Mouse (Mus musculus): Measurements from ENCODE around the gene Ptpn6. TPM values are rescaled to one million over a fixed set of nuclear protein-coding genes. Genes with fewer than 3 reads are reported as not detected.
A peak's percentile ranks its signal among the peaks of the same experiment; 100 is the strongest.
"Not testable (repeated sequence)": the region's sequence is repeated elsewhere in the genome, so short reads cannot be mapped to it uniquely, and the experiment has no call there.

Gene Ptpn6
- total RNA-seq, 2 experiments from 2014 or later: 4.2 to 8.5 TPM

DNA sequence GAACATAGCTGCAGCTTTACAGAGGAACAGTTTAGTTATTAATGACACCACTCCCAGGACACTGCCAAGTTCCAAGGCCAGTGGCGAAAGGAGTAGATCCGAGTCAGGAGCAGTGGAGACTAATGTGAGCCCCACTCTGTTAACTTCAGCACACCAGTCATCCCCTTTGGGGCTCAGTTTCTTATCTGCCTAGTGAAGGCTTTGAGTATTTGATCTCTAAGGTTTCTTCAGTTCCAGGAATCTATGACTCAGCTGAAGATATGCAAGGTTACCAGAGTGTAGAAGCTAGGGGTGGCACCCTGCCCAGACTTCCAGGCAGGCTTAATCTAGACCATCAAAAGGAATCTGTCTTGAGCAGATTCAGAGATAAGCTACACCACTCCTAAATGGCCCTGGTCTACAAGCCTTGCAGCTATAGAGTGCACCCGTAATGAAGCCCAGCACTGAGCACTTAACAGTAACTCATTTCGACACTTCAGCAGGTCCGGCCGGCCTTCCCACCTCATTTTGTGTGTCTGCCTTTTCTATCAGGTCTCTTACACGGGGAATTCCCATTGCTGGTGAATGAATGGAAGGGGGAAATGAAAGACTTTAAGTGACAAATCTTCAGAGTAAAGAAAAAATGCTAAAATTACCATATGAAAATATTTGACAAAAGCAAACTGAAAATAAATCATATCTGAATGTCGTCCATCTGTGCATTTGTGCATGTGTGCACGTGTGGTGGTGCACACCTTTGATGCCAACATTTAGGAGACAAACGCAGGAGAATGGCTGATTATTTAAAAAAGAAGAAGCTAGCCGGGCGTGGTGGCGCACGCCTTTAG is 54.7 kb downstream of the Ptpn6 start:
- no peak for DNase-seq
- intact Hi-C loops (cut with DNase I): no loop called here

DNA sequence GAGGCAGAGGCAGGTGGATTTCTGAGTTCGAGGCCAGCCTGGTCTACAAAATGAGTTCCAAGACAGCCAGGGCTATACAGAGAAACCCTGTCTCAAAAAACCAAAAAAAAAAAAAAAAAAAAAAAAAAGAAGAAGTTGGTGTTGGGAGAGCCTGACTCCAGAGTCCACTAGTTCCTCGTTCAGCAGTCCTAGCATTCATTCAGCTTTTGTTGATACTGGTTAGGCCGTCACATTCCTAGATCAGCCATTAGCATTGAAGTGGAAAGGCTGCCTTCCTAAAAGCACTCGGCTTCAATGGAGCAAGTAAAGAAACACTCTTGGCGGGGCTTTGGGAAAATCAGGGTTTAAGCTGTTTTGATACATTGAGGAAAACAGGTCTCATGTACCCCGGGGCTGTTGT is 56.2 kb downstream of the Ptpn6 start:
- intact Hi-C loops (cut with DNase I); DNase-seq: not testable (repeated sequence)

DNA sequence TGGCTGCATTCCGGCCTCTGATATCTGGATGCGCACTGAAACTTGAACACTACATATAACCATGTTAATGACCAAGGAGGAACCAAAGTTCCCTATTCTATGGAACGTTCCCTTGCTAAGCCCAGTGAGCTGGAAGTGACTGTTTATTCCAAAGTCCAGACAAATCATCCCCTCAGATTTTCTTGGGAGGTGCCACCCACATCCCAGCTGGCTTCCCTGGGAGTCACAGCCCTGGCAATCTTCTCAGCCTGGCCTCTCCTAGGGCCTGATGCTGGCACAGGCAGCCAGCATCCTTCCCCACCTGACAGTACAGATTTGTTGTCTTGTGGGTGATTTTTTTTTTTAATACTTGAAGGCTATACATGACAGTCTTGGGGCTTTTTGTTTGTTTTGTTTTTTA is 59.0 kb downstream of the Ptpn6 start:
- intact Hi-C loops (cut with DNase I): no loop called here
- no peak for DNase-seq

DNA sequence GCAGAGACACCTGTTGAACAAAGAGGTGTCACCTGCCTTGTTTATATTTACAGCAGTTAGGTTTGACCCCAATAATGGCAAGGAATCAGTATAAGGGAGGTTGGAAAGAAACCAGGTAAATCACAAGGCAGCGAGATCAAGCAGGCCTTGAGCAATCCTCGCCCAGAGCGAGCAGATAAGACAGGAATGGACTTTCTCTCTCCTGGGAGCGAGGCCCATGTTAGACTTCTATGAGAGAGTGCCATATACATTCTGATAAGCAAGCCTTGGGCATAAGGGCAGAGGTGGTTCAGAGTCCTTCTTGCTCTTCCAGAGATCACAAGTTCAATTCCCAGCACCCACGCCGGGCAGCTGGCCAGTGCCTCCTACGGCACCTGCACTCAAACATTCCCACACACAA is 59.7 kb downstream of the Ptpn6 start:
- no peak for DNase-seq
- intact Hi-C loops (cut with DNase I): no loop called here

DNA sequence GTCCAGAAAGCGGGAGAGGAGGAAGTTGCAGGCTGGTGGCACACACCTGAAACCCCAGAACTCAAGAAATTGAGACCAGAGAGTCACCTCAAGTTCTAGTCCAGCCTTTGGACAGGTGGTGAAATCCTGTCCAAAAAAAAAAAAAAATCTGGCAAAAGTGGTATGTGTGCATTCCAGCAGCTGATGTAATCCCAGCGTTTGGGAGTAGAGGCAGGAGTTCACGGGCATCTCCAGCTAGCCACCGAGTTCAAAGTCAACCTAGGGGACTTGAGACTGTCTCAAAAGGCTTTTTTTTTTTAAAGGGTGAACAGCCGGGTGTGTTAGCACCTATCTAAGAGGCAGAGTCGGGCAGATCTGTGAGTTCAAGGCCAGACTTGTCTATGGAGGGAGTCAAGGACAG is 62.3 kb downstream of the Ptpn6 start:
- DNase-seq: no peak
- intact Hi-C loops (cut with DNase I): no loop called here

DNA sequence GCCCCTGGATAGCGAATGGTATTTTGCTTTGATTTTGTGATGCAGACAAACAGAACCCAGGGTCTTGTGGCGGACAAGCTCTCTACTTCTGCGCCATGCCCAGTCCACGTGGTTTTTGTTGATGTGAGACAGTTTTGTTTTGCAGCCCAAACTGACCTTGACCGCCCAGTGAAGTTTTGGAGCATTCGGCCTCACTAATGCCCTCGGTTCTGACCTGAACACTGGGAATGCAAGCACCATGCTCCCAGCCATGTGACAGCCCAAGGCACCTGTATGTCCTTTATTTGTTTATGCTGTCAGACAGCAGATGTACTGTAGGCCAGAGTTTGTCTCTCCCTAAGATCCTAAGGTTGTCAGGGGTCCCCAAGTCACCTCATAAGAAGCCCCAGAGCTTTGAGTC is 63.9 kb downstream of the Ptpn6 start:
- intact Hi-C loops (cut with DNase I): no loop called here
- no peak for DNase-seq

DNA sequence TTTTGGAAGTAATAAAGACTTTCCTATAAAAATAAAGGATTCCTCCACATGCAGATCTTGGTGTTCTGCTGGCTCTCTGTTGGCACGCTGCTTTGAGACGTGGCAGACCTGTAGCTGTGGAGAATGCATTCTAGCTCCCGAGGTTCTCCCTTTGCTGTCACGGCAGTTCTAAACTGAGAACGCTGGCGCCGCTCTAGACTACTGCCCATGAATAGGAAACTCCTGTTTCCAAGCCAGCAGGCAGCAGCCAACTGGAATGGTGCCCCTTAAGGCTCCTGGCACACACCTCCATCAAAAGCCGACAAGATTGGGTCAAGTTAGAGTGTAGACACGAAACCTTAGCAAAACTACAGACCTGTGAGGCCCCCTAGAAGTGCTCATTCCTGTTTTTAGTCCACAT is 64.9 kb downstream of the Ptpn6 start:
- intact Hi-C loops (cut with DNase I): loop anchor here (2.0 kb wide), 1 partner anchor 29 kb away; no protein-coding TSS in a partner anchor
- peak; percentile 45 to 69 for DNase-seq

DNA sequence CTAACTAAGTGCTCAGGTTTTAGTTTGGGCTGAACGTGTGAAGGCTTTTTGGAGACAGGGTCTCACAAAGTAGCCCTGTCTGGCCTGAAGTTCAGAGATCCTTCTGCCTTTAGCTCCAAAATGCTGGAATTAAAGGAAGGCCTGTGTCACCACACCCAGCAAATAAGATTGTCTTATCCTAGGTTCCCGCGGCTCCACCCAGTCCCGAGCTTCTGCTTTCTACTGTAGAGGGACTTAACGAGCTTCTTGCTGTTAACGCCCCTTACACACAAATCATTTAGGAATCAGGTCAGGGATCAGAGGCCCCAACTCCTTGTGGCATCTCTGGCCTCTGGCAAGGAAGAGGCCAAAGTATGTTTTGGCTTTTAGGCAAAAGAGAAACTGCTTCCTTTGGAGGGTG is 66.4 kb downstream of the Ptpn6 start:
- intact Hi-C loops (cut with DNase I): loop anchor here (2.0 kb wide), 1 partner anchor 31 kb away; no protein-coding TSS in a partner anchor
- DNase-seq: no peak

Small RNA genes within 50 kb of the gene (microRNA-seq; reads per million reads assigned to microRNA genes)
- gene Mir141: 1.2 to 33.9 reads per million in 2 experiments
- gene Mir200c: 22.3 to 533 reads per million in 2 experiments

Other genes starting within 250 kb of the Ptpn6 start
- 1 to 10 TPM in 1 of 2 experiments, under 1 TPM in 1; 0.90 to 1.1 TPM for gene C1rl, start 245.6 kb downstream of the Ptpn6 start, total RNA-seq (2021)
- 10 to 100 TPM in 1 of 2 experiments, 1 to 10 TPM in 1; 8.8 to 10.8 TPM for gene C1ra, start 226.3 kb downstream of the Ptpn6 start, total RNA-seq (2021)
- gene C1s1, start 196.4 kb downstream of the Ptpn6 start, total RNA-seq (2021): 10 to 100 TPM; 25.3 to 25.6 TPM
- gene C1rb, start 168.4 kb downstream of the Ptpn6 start, total RNA-seq (2021): 1 to 10 TPM; 1.1 to 1.5 TPM
- gene C1s2, start 102.6 kb downstream of the Ptpn6 start, total RNA-seq (2021): under 1 TPM; 0.41 to 0.65 TPM
- gene Lpcat3, start 75.7 kb downstream of the Ptpn6 start, total RNA-seq (2021): 10 to 100 TPM; 54.0 to 56.7 TPM
- gene Emg1, start 26.5 kb downstream of the Ptpn6 start, total RNA-seq (2021): 10 to 100 TPM; 58.8 to 68.4 TPM
- gene Phb2, start 26.4 kb downstream of the Ptpn6 start, total RNA-seq (2021): 100 to 1,000 TPM; 326 to 358 TPM
- 100 to 1,000 TPM; 323 to 327 TPM for gene Grcc10, start 2.7 kb upstream of the Ptpn6 start, total RNA-seq (2021)
- 1 to 10 TPM in 1 of 2 experiments, not detected in 1; 1.5 TPM for gene Gm45234, start 17.3 kb upstream of the Ptpn6 start, total RNA-seq (2021)
- gene Atn1, start 17.8 kb upstream of the Ptpn6 start, total RNA-seq (2021): 10 to 100 TPM; 48.1 to 48.9 TPM
- gene Eno2, start 31.0 kb upstream of the Ptpn6 start, total RNA-seq (2021): 1 to 10 TPM; 2.6 to 4.0 TPM
- 1 to 10 TPM in 1 of 2 experiments, under 1 TPM in 1; 0.51 to 1.0 TPM for gene Lrrc23, start 41.0 kb upstream of the Ptpn6 start, total RNA-seq (2021)
- 1 to 10 TPM; 3.2 to 3.5 TPM for gene Spsb2, start 69.9 kb upstream of the Ptpn6 start, total RNA-seq (2021)
- 100 to 1,000 TPM; 772 to 817 TPM for gene Tpi1, start 75.6 kb upstream of the Ptpn6 start, total RNA-seq (2021)
- 10 to 100 TPM; 78.2 TPM for gene Usp5, start 90.8 kb upstream of the Ptpn6 start, total RNA-seq (2021)
- 1 to 10 TPM; 3.5 to 9.6 TPM for gene Cdca3, start 90.8 kb upstream of the Ptpn6 start, total RNA-seq (2021)
- gene Gnb3, start 101.6 kb upstream of the Ptpn6 start, total RNA-seq (2021): 1 to 10 TPM; 2.8 to 3.3 TPM
- 10 to 100 TPM; 17.9 to 19.5 TPM for gene P3h3, start 119.0 kb upstream of the Ptpn6 start, total RNA-seq (2021)
- 1 to 10 TPM; 1.8 to 2.4 TPM for gene Gpr162, start 125.3 kb upstream of the Ptpn6 start, total RNA-seq (2021)
- gene Cd4, start 149.5 kb upstream of the Ptpn6 start, total RNA-seq (2021): 10 to 100 TPM in 1 of 2 experiments, 1 to 10 TPM in 1; 1.2 to 12.3 TPM
- gene Lag3, start 173.0 kb upstream of the Ptpn6 start, total RNA-seq (2021): under 1 TPM; 0.62 to 0.80 TPM
- gene Ptms, start 181.4 kb upstream of the Ptpn6 start, total RNA-seq (2021): 100 to 1,000 TPM; 369 to 378 TPM
- 100 to 1,000 TPM; 214 to 217 TPM for gene Mlf2, start 192.7 kb upstream of the Ptpn6 start, total RNA-seq (2021)
- 10 to 100 TPM; 90.1 to 99.6 TPM for gene Cops7a, start 226.8 kb upstream of the Ptpn6 start, total RNA-seq (2021)